Mouse (Mus musculus) midbrain, embryonic 14.5 days (tissue): ENCODE data around the gene Neurog3. TPM values are rescaled to one million over a fixed set of nuclear protein-coding genes. Genes with fewer than 3 reads are reported as not detected.

Experiments used
- ATAC-seq: fragments of 200-750 bp; cut with Nextera tagmentation; 2 replicates; pipeline ENCODE4 v1.8.0; 2017; ENCODE audit warnings: moderate number of reproducible peaks, moderate library complexity; ENCODE audit not compliant: low FRiP score, low TSS enrichment
- DNase-seq: peaks from one replicate; pipeline ENCODE4 v3.0.0-alpha.2; 2015
- H3K27ac ChIP-seq: fragments of 300-500 bp; sonication (generic); replicated peaks from 2 replicates; pipeline ENCODE4 v1.5.1; 2014; ENCODE audit warnings: mild to moderate bottlenecking, low read depth, low read length, moderate library complexity
- H3K27me3 ChIP-seq: fragments of 300-500 bp; sonication (generic); 2 replicates; pipeline ENCODE4 v1.6.1; 2014; ENCODE audit warnings: low read length, control low read depth, mixed read lengths; ENCODE audit not compliant: control insufficient read depth, insufficient read depth
- H3K36me3 ChIP-seq: fragments of 300-500 bp; sonication (generic); 2 replicates; pipeline ENCODE4 v1.6.1; 2014; ENCODE audit warnings: low read length, control low read depth; ENCODE audit not compliant: control insufficient read depth, insufficient read depth
- H3K4me1 ChIP-seq: fragments of 300-500 bp; sonication (generic); 2 replicates; pipeline ENCODE4 v1.6.1; 2014; ENCODE audit warnings: mild to moderate bottlenecking, antibody characterized with exemption, low read length, control low read depth; ENCODE audit not compliant: control insufficient read depth, insufficient read depth
- H3K4me2 ChIP-seq: fragments of 300-500 bp; sonication (generic); 2 replicates; pipeline ENCODE4 v1.6.1; 2014; ENCODE audit warnings: mild to moderate bottlenecking, low read length, moderate library complexity
- H3K4me3 ChIP-seq: fragments of 300-500 bp; sonication (generic); replicated peaks from 2 replicates; pipeline ENCODE4 v1.5.1; 2014; ENCODE audit warnings: low read depth, low read length
- H3K9ac ChIP-seq: fragments of 300-500 bp; sonication (generic); replicated peaks from 2 replicates; pipeline ENCODE4 v1.6.1; 2014; ENCODE audit warnings: mild to moderate bottlenecking, low read length, moderate library complexity
- H3K9me3 ChIP-seq: fragments of 300-500 bp; sonication (generic); 2 replicates; pipeline ENCODE4 v1.6.1; 2016; ENCODE audit warnings: low read length, control low read depth, mixed read lengths; ENCODE audit not compliant: control insufficient read depth
- WGBS: fragments of 180-500 bp; shearing (Covaris S2); extraction: QIAGEN DNeasy Blood & Tissue Kit; methylation state at CpG from one replicate; pipeline ENCODE4 v1.1.7; 2014; 5-methylcytosine and 5-hydroxymethylcytosine counted together
- polyA plus RNA-seq: library from polyadenylated mRNA; unstranded; fragments of >200 nt; fragmentation: Nextera tagmentation; extraction: Ambion mirVana; gene quantifications from 2 replicates; pipeline ENCODE4 v1.2.1, GENCODE M21; 2014

Neurog3 gene
- polyA plus RNA-seq, 1 experiment from 2014 or later = not detected

DNA sequence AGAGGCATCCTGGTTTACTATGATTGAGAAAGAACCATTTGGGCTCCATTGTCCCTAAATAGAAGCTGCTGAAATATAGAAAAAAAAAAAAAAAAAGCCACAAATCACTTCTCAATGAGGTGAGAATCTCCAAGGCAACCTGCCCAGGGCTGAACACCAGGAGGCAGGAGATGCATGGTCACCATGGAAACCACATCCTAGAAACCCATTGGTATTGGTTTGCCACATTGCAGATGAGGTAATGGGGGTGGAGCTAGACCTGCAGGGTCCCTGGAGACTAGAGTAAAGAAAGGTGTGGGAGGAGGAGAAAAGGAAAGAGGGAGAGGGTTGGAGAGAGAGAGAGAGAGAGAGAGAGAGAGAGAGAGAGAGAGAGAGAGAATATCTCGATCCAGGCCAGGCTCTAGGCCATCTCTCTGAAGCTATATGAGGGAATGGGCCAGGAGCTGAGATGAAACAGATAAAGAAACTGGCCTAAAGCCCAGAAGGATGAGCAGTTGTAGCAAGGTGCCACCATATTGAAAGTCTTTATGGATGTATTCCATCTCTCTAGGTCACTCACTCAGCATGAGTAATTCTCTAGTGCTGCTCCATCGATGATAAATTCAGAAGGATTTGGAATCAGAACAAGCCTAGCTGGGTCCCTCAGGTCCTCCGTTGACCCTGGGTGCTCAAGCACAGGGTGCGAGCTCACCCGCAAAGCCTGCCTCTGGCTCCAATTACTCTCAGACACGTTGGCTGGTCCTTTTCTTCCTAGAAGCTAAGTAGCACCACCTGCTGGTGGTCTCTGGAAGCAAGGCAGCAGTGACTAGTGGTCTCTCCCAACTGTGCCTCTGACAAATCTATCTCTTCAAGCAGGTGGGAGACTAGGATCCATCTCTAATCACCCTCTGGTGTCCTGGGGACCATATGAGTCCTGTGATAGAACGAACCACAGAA is 31.1 kb upstream of the Neurog3 start:
- 0 out of 2 replicates have a peak, but pooled peaks cover 4% of the 10 kb centered on the region for H3K27me3 ChIP-seq
- WGBS = 9% methylated on average over 7 of the region's 7 CpGs
- peak overlapping the region; percentile 92 for H3K27ac ChIP-seq
- H3K4me2 ChIP-seq = peak overlapping the region; percentile 21
- H3K9me3 ChIP-seq = no peaks in the 10 kb centered on the region
- no peak overlapping the region for H3K9ac ChIP-seq
- H3K36me3 ChIP-seq = no peaks in the 10 kb centered on the region
- H3K4me3 ChIP-seq = no peak overlapping the region
- H3K4me1 ChIP-seq = peaks cover 31% of the 10 kb centered on the region
- DNase-seq (peak; percentile 95), ATAC-seq (peak; percentile 80)

DNA sequence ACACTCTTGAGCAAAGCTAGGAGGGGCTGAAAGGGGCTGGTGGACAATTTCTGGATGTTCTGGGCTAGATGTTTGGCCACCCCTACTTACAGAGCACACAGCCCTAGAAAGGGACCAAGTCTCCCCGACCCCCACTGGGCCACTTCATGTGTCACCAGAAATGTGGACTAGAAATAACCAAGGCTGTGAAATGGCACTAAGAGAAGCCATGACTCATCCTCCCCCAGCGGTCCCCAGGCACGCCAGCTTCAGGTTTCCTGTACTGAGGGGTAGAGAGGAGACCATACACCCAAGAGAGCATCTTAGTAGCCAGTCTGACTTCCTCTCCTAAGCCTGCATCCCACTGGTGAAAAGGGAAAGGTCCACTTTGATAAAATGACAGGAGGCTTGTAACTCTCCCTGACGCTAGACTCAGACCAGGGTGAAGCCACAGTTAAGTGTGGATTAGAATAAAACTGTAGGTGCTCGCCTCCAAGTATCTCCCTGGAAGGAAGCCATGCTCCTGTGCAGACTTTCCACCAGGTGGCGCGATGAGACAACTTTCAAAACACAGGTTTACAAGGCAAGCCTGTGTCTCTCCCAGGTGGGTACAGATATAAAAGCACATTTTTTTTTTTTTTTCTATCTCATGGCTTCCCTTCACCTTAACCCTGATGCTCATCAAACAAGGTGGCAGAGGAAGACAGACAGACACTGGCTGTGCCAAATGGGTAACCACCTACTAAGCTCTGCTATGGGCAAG is 27.9 kb upstream of the Neurog3 start:
- WGBS = 30% methylated on average over 7 of the region's 7 CpGs
- DNase-seq (peak; percentile 90), ATAC-seq (no peak)

DNA sequence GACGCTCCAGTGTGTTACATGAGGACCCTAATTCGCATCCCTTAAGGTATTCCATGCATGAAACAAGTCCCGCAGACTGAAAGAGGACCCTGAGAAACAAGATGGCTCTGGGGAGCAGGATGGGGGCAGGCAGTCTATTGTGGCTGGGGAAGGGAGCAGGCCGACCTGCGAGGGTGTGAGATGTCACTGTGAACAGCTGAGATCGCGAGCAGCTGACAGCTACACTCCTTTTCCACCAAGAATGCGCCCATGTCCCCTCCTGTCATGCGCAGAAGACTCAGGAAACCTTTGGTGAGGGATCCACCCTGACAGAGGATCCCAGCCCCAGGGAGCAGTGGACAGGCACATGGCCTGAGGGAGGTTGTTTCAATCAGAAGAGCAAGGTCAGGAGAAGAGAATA is 25.8 kb upstream of the Neurog3 start:
- no peak overlapping the region for H3K4me3 ChIP-seq
- H3K27me3 ChIP-seq = peaks cover 14% of the 10 kb centered on the region; the same call in 1 of the 2 replicates
- no peak for ATAC-seq
- no peak overlapping the region for H3K9ac ChIP-seq
- peaks cover 8% of the 10 kb centered on the region; the same call in 1 of the 2 replicates for H3K36me3 ChIP-seq
- 66% methylated on average over 9 of the region's 9 CpGs for WGBS
- H3K4me2 ChIP-seq = no peak overlapping the region
- no peak for DNase-seq
- H3K4me1 ChIP-seq = peaks cover 12% of the 10 kb centered on the region
- no peak overlapping the region for H3K27ac ChIP-seq
- H3K9me3 ChIP-seq = no peaks in the 10 kb centered on the region

More for the DNA sequence above, 27.9 kb upstream of the Neurog3 start:
- Histone ChIP-seq H3K4me2 (no peak overlapping the region), H3K36me3 (peaks cover 8% of the 10 kb centered on the region; the same call in 1 of the 2 replicates), H3K4me3 (no peak overlapping the region), H3K9me3 (no peaks in the 10 kb centered on the region), H3K4me1 (peaks cover 28% of the 10 kb centered on the region), H3K9ac (no peak overlapping the region), H3K27me3 (peaks cover 7% of the 10 kb centered on the region; the same call in 1 of the 2 replicates), H3K27ac (no peak overlapping the region)

DNA sequence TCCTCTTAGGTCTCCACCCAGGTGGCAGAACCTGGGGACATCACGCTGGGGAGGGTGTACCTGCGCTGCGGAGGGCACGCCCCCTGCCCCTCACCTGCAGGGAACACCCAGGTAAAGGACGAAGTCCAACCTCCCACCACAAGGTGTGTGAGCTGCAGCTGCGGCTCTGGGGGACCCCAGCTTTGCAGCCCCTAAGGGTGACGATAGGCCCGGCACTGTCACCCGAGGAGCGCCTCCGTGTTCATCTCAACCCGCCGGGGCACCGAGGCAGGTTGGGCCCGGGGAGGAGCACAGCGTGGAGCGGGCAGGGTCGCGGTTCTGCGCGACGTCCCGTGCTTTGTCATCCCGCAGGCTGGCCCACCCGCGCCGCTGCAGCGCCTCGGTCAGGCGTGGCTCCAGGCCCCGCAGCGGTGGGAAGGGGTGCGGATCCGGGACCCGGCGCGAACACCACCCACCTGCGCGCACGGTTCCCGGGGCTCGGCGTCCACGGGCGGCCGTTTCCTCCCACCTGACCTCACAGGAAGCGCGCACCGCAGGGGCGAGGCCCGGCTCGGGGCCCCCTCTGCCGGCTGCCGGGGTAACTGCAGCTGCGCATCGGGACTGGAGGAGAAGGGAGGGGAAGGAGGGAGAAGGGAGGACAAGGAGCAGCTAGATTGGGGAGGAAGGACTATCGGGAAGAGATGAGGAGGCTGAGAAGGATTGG is 22.2 kb upstream of the Neurog3 start:
- H3K27ac ChIP-seq = no peak overlapping the region
- ATAC-seq = peak; percentile 82
- under 1% methylated on average over 57 of the region's 57 CpGs for WGBS
- peaks cover 8% of the 10 kb centered on the region; the same call in 1 of the 2 replicates for H3K36me3 ChIP-seq
- peak overlapping the region; percentile 91 for H3K4me2 ChIP-seq
- peaks cover 13% of the 10 kb centered on the region; the same call in 1 of the 2 replicates for H3K27me3 ChIP-seq
- H3K4me3 ChIP-seq = peak overlapping the region; percentile 80
- H3K9ac ChIP-seq = peak overlapping the region; percentile 92
- no peaks in the 10 kb centered on the region for H3K9me3 ChIP-seq
- H3K4me1 ChIP-seq = peaks cover 10% of the 10 kb centered on the region; the same call in 1 of the 2 replicates
- DNase-seq = peak; percentile 94

DNA sequence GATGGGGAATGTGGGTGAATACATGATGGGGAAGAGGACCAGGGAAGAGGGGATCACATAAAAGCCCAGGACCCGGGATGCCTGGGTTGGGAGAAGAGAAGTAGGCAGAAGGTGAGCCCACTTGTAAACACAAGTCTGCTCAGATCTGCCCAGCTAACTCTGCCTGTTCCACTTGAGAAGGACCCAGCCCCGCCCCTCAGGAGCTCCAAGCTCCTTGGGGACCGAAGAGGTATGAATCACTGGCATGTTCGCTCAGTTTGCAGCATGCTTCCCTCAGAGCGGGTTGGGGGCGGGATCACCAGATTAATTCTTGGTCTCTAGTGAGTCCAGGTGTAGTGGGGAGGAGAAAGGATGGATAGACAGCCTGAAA is 21.7 kb upstream of the Neurog3 start:
- H3K27ac ChIP-seq = no peak overlapping the region
- ATAC-seq = peak; percentile 22; the same call in 1 of the 2 replicates
- H3K36me3 ChIP-seq = peaks cover 8% of the 10 kb centered on the region; the same call in 1 of the 2 replicates
- no peak for DNase-seq
- peak overlapping the region; percentile 92 for H3K9ac ChIP-seq
- H3K9me3 ChIP-seq = no peaks in the 10 kb centered on the region
- H3K4me3 ChIP-seq = peak overlapping the region; percentile 80
- peaks cover 10% of the 10 kb centered on the region; the same call in 1 of the 2 replicates for H3K4me1 ChIP-seq
- H3K4me2 ChIP-seq = peak overlapping the region; percentile 91
- H3K27me3 ChIP-seq = peaks cover 13% of the 10 kb centered on the region; the same call in 1 of the 2 replicates
- WGBS = 36% methylated on average over 6 of the region's 6 CpGs

DNA sequence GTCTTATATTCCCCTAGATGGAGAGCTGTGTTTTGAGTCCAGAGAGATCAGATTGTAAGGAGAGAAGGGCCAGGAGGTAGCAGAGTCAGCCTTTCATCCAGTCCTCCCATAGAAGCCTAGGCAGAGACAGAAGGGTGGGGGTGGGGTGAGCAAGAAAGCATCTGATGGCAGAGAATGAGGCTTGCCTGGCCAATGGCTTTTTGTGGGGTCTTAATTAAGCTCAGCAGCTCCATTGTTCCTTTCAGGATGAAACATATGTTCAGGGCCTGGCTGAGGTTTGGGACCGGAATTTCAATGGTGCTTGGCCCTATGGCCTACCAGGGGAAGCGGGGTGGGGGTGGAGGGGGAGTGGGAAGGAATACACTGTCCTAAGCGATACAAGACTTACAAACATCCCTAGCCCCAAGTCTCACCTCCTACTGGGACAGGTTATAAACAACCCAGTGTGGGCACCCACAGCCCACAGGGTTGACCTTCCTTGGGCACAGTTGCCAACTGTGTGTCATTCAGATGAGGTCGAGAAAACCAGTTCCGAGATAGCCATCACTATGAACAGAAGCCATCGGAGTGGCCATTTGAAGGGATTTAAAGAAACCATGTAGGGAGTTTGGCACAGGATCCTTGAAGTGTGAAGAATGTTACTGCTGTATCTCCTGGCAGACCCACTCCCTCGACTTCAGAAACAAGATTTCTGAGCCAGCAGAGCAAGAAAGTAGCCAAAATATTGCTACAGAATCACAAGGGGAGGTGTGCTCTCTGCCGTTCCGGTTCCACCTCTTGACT is 18.8 kb upstream of the Neurog3 start:
- Histone ChIP-seq H3K27me3 (peaks cover 13% of the 10 kb centered on the region; the same call in 1 of the 2 replicates), H3K36me3 (no peaks in the 10 kb centered on the region), H3K9ac (no peak overlapping the region), H3K4me3 (no peak overlapping the region), H3K4me2 (no peak overlapping the region), H3K4me1 (peaks cover 10% of the 10 kb centered on the region; the same call in 1 of the 2 replicates), H3K9me3 (no peaks in the 10 kb centered on the region), H3K27ac (no peak overlapping the region)
- DNase-seq (no peak), ATAC-seq (no peak)
- WGBS = 53% methylated on average over 9 of the region's 9 CpGs

DNA sequence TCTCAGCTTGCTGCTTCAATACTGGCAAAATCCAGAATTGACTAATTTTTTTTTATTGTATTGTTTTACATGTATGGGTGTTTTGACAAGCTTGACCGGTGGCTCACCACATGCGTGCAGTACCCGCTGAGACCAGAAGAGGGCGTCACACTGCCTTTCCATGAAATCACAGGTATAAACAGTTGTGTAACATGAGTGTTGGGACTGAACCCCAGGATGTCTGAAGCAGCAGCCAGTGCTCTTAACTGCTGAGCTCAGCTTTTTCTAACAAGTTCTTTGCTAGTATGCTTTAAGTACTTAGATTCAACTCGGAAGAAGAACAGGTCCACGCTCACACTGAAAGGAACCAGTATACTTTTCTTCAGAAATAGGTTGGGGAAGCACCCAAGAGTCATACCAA is 5.8 kb upstream of the Neurog3 start:
- DNase-seq (no peak), ATAC-seq (no peak)
- peaks cover 54% of the 10 kb centered on the region for H3K27me3 ChIP-seq
- H3K4me1 ChIP-seq = no peaks in the 10 kb centered on the region
- no peak overlapping the region for H3K4me2 ChIP-seq
- WGBS = 46% methylated on average over 6 of the region's 6 CpGs
- H3K4me3 ChIP-seq = no peak overlapping the region
- no peaks in the 10 kb centered on the region for H3K36me3 ChIP-seq
- H3K27ac ChIP-seq = no peak overlapping the region
- H3K9ac ChIP-seq = no peak overlapping the region
- H3K9me3 ChIP-seq = no peaks in the 10 kb centered on the region
